Mouse (Mus musculus) liver, postnatal 0 days (tissue): ENCODE measurements at regions not wholly inside any gene's neighbourhood (a gene's known extent, or its start where the extent isn't known, plus 50 kb on each side); places are given as distances from the start of the nearest gene placed in this dataset.

ENCODE experiments used
- CTCF ChIP-seq: sonication (generic); IDR thresholded peaks from 2 replicates; pipeline ENCODE4 v1.5.1; 2016; ENCODE audit warnings: antibody characterized with exemption, low read depth
- EP300 ChIP-seq: IDR thresholded peaks from 2 replicates; pipeline ENCODE4 v1.6.1; 2016; ENCODE audit warnings: antibody characterized with exemption, low read depth, mild to moderate bottlenecking

DNA sequence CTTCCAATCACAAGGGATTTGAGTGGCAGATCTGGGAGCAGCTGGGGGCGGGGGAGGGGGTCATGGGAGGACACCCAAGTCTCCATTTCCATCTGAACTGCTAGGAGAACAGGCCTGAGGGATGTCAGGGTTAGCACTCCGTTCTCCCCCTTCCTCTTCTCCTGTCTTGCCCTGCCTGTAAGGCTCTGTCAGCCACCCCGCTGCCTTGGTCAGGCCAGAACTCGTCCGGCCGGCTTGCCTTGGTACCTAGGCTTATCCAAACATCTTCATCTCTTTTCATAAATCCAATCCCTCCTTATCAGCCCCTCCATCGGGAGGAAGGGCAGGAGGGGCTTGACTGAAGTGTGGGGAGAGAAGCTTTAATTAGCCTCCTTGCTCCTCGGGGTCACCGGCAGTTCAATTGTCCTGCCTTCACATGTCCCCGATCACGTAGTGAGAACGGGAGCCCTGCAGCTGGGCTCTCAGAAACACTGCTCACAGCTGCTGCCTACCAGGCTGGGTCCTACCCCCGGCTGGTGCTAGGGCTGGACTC is 208.0 kb downstream of the Sox9 start:
- TF ChIP-seq CTCF (no peak), EP300 (no peak)
